ENCODE assay signal across 13 mouse cellular contexts in the genomic region with DNA sequence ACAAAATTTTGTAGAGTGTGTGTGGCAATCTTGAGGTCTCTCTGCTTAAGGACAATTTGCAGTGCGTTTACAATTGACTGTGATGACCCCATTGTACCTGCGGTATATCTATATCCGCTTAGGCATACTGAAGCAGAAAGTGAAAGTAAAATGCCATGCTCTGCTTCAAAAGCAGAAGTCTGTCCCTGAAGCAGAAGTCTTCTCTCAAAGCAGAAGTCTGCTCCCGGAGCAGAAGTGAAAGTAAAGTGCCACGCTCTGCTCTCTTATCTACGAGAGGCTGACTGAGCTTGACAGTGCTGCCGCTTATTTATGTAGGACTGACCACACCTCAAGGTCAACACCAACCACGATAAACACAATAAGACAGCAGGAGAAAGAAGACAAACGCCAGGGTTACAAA.
A peak's percentile ranks its signal among the peaks of the same experiment; 100 is the strongest.
DNase-seq lines count a peak whose midpoint lies in the region; TF ChIP-seq lines count a peak whose summit lies in the region.
"Had no signal": no experiment of that assay in that cellular context is flagged by ENCODE, and none has a peak within 500 bp of the region (broad histone marks: within the 10 kb centered on the region; RNA-seq: fewer than 3 reads in every experiment).

No protein-coding gene starts in this region.

- DNase-seq in adrenal gland, adult (ENCODE audit: inconsistent age in 2 of 2, low spot score in 1 of 2) = peak; percentile 31 to 64
- DNase-seq in adrenal gland, adult 18-20 months (ENCODE audit: low spot score in 2 of 2) = no peak
- DNase-seq in ovary, adult 18-20 months (ENCODE audit: low spot score) = peak; percentile 10
- no peak for DNase-seq in ovary, postnatal 10 days (ENCODE audit: low spot score)
- DNase-seq in naive thymus-derived CD4-positive, alpha-beta T cell, adult 2 months (ENCODE audit: low read depth) = peak; percentile 21
- no peak for DNase-seq in kidney, adult 11 months
- DNase-seq in c-Kit-positive CD71-positive TER-119-positive erythroid progenitor cells, embryonic 14.5 days (ENCODE audit: low spot score) = no peak
- DNase-seq: cerebellum, adult 8-10 months; kidney, postnatal 10 days had no signal

- TF ChIP-seq POLR2A in bone marrow, adult 2 months (IDR thresholded peaks at IDR 0.05; ENCODE audit: borderline replicate concordance, control insufficient read depth, low read depth, low read length) = no peak

- no peaks in the 10 kb centered on the region for H3K4me1 ChIP-seq in bone marrow, adult 2 months (ENCODE audit: control insufficient read depth, insufficient read depth, low read length)
- H3K4me1 ChIP-seq: heart, embryonic 12.5 days; hindbrain, embryonic 15.5 days; liver, embryonic 12.5 days had no signal

- H3K27ac ChIP-seq in bone marrow, adult 2 months (ENCODE audit: control insufficient read depth, insufficient read depth, low read depth, low read length, poor library complexity) = no peak overlapping the region
- H3K27ac ChIP-seq: hindbrain, embryonic 15.5 days; liver, embryonic 12.5 days had no signal

- TF ChIP-seq CTCF in bone marrow, adult 2 months (IDR thresholded peaks at IDR 0.05; ENCODE audit: control insufficient read depth, insufficient read depth, low read length) = no peak

- WGBS in bone marrow, adult 2 months = 33% methylated on average over 9 of the region's 9 CpGs

- H3K4me3 ChIP-seq in bone marrow, adult 2 months (replicated peaks; ENCODE audit: control insufficient read depth, low read depth, low read length) = peak overlapping the region; percentile 14
- H3K4me3 ChIP-seq: heart, embryonic 12.5 days; hindbrain, embryonic 15.5 days; liver, embryonic 12.5 days had no signal

Comparison
In these comparisons a context has a peak if more than half of its experiments do, and no peak if none do; other contexts are left out.
1. DNase-seq: peak in adrenal gland, adult (2 of 2), ovary, adult 18-20 months (single experiment) and naive thymus-derived CD4-positive, alpha-beta T cell, adult 2 months (single experiment); none in adrenal gland, adult 18-20 months (0 of 2), ovary, postnatal 10 days (single experiment), kidney, adult 11 months (single experiment) and c-Kit-positive CD71-positive TER-119-positive erythroid progenitor cells, embryonic 14.5 days (single experiment).